Mouse (Mus musculus) cortical plate, adult 2 months (tissue): ENCODE data around the gene Cnot2. TPM values are rescaled to one million over a fixed set of nuclear protein-coding genes. Genes with fewer than 3 reads are reported as not detected.

Experiments
- H3K27ac ChIP-seq: fragments of 200-500 bp; 2 replicates; pipeline ENCODE4 v1.5.1; 2012; ENCODE audit warnings: low read length, control low read depth, inconsistent platforms; ENCODE audit not compliant: insufficient read depth
- H3K4me1 ChIP-seq: fragments of 200-500 bp; 2 replicates; pipeline ENCODE4 v1.6.1; 2011; ENCODE audit warnings: low read length; ENCODE audit not compliant: control insufficient read depth, insufficient read depth
- H3K4me3 ChIP-seq: fragments of 200-500 bp; 2 replicates; pipeline ENCODE4 v1.5.1; 2011; ENCODE audit warnings: mild to moderate bottlenecking, low read length, control low read depth; ENCODE audit not compliant: insufficient read depth
- CTCF ChIP-seq: fragments of 200-500 bp; IDR thresholded peaks from 2 replicates; pipeline ENCODE4 v1.5.1; 2011; ENCODE audit warnings: mild to moderate bottlenecking, control low read depth, low read length; ENCODE audit not compliant: insufficient read depth; ENCODE audit errors: extremely low read depth
- POLR2A ChIP-seq: fragments of 200-500 bp; IDR thresholded peaks from 2 replicates; pipeline ENCODE4 v1.6.1; 2011; ENCODE audit warnings: mild to moderate bottlenecking, low read length, control low read depth; ENCODE audit not compliant: insufficient read depth; ENCODE audit errors: extremely low read depth
- polyA plus RNA-seq: library from polyadenylated mRNA; depleted of rRNA; stranded (reverse); fragments of >200 nt; gene quantifications from 2 replicates; pipeline ENCODE4 v1.2.3, GENCODE M21; 2012

The Cnot2 gene
- polyA plus RNA-seq, 1 experiment: 67.5 TPM

DNA sequence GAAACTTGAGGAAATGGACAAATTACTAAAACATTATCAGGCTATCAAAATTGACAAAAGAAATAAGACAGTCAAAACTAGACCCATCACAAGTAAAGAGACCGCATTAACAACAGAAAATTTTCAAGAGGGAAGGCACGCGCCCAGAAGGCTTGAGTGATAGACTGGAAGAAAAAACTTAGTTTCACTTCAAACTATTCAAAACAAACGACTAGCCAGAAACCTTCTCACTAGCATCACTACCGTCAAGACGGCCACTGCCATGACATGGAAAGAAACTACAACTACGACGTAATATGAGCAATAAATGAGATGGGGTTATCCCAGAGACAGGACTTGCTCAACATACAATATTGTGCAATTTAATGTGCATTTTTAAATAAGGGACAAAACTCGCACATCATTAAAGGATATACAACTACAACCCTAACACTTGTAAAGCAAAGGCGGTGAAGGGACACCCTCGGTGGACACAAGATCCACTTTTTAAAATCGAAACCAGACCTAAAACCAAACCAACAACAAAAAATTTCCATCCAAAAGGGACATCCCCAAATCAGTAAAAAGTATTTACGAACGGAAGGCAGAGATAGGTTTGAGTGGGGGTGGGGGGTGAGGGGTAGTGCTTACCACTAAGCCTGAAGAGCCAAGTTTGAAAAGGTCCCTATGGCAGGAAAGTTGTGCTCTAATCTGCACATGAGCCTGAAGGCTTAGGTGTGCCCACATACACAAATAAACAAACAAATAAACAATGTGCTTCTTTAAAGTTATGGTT is 16.3 kb downstream of the Cnot2 start:
- no peak for TF ChIP-seq POLR2A
- Histone ChIP-seq H3K4me1 (peaks cover 3% of the 10 kb centered on the region; the same call in 1 of the 2 replicates), H3K4me3 (no peak overlapping the region), H3K27ac (no peak overlapping the region)

GRCm38 (mm10) chr10:116562731-116563480 is 18.4 kb downstream of the Cnot2 start:
- TF ChIP-seq POLR2A: no peak
- TF ChIP-seq CTCF: no peak

DNA sequence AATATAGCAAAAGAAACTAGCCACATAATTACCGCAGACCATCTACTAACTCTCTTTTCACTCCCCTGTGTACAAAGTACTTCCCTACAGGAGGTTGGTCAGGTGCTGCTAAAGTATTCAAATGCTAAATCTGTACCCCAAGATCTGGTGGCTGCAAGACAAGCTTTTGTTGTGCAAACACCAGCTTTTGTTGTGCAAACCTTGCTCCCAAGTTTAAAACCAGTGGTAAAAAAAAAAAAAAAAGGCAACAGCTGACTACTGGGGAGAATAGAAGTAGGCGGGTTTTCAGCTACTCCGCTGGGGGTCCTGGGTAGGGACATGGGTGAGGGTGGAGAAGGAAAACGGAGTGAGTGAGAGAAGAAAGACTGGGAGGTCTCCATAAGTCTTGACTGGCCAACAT is 19.1 kb downstream of the Cnot2 start:
- TF ChIP-seq POLR2A (no peak), CTCF (no peak)
- Histone ChIP-seq H3K4me3 (no peak overlapping the region), H3K4me1 (peaks cover 3% of the 10 kb centered on the region; the same call in 1 of the 2 replicates), H3K27ac (no peak overlapping the region)

More at GRCm38 (mm10) chr10:116562731-116563480, 18.4 kb downstream of the Cnot2 start:
- H3K4me3 ChIP-seq: no peak overlapping the region
- H3K4me1 ChIP-seq: peaks cover 3% of the 10 kb centered on the region; the same call in 1 of the 2 replicates
- H3K27ac ChIP-seq: no peak overlapping the region

DNA sequence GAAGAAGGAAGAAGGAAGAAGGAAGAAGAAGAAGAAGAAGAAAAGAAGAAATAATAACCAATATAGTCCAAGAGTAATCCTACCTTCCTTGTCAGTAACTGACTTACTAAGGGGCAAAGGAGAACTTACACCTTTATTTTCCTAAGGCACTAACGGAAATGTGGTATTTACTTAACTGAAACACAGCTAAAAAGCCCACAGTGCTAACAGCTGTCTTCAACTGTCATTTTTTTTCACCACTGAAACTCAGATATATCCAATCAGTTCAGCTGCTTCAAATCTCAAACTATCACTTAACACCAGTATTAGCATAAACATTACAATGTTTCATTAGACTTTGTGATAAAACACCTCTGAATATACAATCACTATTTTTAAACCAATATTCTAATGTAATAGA is 22.1 kb downstream of the Cnot2 start:
- H3K27ac ChIP-seq: no peak overlapping the region
- H3K4me1 ChIP-seq: peaks cover 3% of the 10 kb centered on the region; the same call in 1 of the 2 replicates
- TF ChIP-seq POLR2A: no peak
- TF ChIP-seq CTCF: no peak
- H3K4me3 ChIP-seq: no peak overlapping the region

GRCm38 (mm10) chr10:116557166-116557565 is 24.1 kb downstream of the Cnot2 start:
- Histone ChIP-seq H3K4me3 (no peak overlapping the region), H3K27ac (no peak overlapping the region), H3K4me1 (peaks cover 2% of the 10 kb centered on the region; the same call in 1 of the 2 replicates)
- no peak for TF ChIP-seq CTCF
- TF ChIP-seq POLR2A: no peak

DNA sequence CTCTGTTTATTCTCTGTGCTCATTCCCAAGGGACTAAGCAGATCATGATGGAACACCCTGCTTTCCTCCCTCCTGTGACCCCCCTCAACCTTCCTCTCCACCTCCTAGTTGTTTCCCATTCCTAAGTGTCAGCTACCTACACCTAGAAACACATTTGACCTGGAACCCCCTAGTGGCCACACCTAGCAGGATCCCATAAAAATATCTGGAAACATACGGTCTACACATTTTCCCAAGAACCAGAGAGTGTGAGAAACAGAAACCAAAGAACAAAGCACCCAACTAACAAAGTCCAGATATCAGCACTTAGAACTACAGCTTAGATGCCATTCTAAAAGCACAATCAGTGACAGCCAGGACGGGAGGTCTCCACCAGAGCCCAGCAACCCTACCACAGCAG is 26.9 kb downstream of the Cnot2 start:
- Histone ChIP-seq H3K4me3 (no peak overlapping the region), H3K27ac (no peak overlapping the region), H3K4me1 (no peaks in the 10 kb centered on the region)
- TF ChIP-seq CTCF: no peak
- no peak for TF ChIP-seq POLR2A

DNA sequence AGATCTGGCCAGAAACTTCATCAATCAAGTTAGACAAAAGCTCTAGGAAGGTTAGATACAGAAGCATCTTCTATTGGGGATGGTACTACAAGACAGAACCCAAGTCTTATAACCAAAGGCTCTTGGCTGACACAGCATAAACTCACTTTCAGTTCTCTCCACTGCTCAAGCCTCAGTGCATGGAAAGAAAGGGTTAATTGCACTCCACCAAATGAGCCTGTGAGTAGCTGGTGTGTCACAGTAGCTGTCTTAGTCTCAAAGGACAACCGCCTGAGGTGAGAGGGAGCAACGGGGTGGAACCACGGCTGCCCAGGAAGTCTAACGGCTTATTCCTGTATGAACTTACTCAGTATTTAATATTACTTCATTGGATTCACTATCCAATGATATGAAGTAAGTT is 33.4 kb downstream of the Cnot2 start:
- Histone ChIP-seq H3K27ac (no peak overlapping the region), H3K4me3 (no peak overlapping the region), H3K4me1 (no peaks in the 10 kb centered on the region; the same call in 1 of the 2 replicates)
- no peak for TF ChIP-seq POLR2A

GRCm38 (mm10) chr10:116546177-116546576 is 35.1 kb downstream of the Cnot2 start:
- no peak overlapping the region for H3K27ac ChIP-seq
- TF ChIP-seq POLR2A (no peak), CTCF (no peak)
- H3K4me1 ChIP-seq: no peaks in the 10 kb centered on the region; the same call in 1 of the 2 replicates
- no peak overlapping the region for H3K4me3 ChIP-seq

GRCm38 (mm10) chr10:116543061-116543460 is 38.2 kb downstream of the Cnot2 start:
- H3K4me3 ChIP-seq: no peak overlapping the region
- no peak overlapping the region for H3K27ac ChIP-seq
- TF ChIP-seq POLR2A: no peak
- no peak for TF ChIP-seq CTCF
- no peaks in the 10 kb centered on the region; the same call in 1 of the 2 replicates for H3K4me1 ChIP-seq

DNA sequence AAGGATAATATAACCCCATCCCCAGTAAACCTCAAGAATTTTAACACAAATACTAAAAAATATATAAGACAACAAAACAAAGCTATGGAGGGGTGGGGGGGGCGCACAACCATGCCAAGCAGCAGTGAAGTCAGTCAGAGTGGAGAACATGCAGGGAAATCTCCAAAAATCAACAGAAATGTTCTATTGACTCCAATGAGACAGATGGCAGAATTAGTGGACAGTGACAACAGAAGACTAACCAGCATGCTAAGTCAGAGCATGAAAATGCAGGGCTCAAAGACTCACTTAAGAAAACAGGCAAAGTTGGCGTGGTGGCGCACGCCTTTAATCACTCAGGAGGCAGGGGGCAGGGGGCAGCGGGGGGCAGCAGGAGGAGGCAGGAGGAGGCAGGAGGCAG is 40.6 kb downstream of the Cnot2 start:
- H3K4me3 ChIP-seq: no peak overlapping the region
- H3K27ac ChIP-seq: no peak overlapping the region
- no peaks in the 10 kb centered on the region; the same call in 1 of the 2 replicates for H3K4me1 ChIP-seq
- TF ChIP-seq CTCF: no peak
- TF ChIP-seq POLR2A: no peak
